Mouse (Mus musculus): ENCODE results near the gene Spock1. TPM values are rescaled to one million over a fixed set of nuclear protein-coding genes. Genes with fewer than 3 reads are reported as not detected.
A peak's percentile ranks its signal among the peaks of the same experiment; 100 is the strongest.
"Not testable (repeated sequence)": the region's sequence is repeated elsewhere in the genome, so short reads cannot be mapped to it uniquely, and the experiment has no call there.

Gene Spock1
- total RNA-seq, 2 experiments from 2014 or later, result 269 to 303 TPM

DNA sequence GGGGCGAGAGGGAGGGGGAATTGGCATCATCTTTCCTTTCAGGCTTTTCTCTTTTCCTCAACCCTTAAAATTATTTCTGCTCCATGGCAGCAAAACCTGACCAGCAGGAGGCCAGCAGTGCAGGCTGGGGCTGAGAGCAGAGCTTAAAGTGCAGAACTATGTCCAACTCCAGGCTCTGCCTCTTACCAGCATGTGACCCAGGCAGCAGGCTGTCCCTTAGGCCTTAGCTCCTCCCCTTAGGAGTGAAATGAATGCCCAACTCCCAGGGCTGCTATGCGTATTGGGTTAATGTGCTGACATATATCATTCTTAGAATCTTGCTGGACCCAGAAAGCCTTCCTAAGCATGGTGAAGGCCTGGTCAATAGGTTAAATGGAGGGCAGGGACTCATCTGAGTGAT is 434.1 kb downstream of the Spock1 start:
- intact Hi-C loops (cut with DNase I), result loop anchor here (10.0 kb wide), 2 partner anchors 189 to 431 kb away; partner anchors contain the start of gene Spock1
- no peak for DNase-seq (ENCODE audit: low spot score in 2 of 2)

DNA sequence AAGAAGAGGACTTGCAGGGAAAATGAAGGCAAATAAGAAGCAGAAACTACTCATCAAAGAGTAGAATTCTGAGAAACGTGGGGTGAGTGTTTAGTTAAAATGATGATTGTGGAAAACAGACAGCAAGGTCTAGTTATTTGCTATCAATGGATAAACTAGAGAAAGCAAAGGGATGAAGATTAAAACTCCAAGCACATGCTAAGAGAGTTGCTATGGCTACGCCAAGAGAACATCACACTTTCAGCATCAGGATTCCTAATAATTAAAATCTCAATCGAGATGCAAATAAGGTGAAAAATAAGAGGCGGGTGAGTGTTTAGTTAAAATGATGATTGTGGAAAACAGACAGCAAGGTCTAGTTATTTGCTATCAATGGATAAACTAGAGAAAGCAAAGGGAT is 437.2 kb downstream of the Spock1 start:
- intact Hi-C loops (cut with DNase I), result loop anchor here (10.0 kb wide), 2 partner anchors 186 to 434 kb away; partner anchors contain the start of gene Spock1
- not testable (repeated sequence) for DNase-seq (ENCODE audit: low spot score in 2 of 2)

DNA sequence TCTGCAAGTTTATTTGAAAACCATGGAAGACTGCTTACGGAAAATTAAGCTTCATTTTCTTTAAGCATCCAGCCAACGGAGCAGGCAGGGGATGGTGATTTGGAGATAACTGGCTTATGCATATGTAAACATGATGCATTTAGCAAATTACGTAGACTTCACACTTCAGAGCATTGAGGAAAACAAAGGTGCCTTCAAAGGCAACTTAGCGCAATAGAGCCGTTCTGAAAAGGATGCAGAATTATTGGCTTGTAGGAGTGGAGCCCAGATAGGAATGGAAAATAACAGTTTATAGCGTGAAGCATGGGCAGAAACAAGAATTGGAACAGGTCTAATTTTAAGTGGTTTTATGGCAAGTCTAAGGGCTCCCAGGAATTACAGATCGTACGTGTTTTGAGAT is 448.2 kb downstream of the Spock1 start:
- intact Hi-C loops (cut with DNase I), result no loop called here
- no peak for DNase-seq (ENCODE audit: low spot score in 2 of 2)

DNA sequence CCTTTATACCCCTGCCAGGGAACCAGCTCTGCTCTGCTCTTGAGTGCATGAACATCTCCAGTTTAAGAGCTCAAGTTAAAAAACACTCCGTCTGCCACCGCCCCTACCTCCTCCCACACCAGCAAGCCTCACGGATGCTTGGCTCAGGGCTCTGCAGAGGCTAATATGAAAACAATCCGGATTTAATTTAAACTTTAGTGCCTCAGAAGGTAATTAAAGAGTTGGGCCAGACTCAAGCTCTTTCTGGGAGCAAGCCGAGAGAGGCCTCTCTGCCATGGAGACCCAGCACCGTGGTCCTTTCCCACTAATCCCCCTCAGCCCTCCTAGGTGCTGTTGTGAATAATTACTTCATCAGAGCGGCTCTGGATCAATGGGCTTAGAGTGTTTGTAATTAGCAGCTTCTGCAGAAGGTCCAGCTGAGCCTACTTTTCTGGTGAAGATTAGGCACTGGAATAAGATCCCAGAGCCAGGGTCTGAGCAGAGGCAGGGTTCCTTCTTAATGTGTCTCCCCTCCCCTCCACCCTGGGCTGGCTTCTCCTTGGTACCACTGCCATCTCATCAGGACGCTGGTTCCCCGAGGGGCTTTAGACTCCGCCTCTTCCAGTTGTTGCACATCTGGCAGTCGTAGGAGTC is 457.8 kb downstream of the Spock1 start:
- peak; percentile 52 to 55 for DNase-seq (ENCODE audit: low spot score in 2 of 2)
- intact Hi-C loops (cut with DNase I), result no loop called here

DNA sequence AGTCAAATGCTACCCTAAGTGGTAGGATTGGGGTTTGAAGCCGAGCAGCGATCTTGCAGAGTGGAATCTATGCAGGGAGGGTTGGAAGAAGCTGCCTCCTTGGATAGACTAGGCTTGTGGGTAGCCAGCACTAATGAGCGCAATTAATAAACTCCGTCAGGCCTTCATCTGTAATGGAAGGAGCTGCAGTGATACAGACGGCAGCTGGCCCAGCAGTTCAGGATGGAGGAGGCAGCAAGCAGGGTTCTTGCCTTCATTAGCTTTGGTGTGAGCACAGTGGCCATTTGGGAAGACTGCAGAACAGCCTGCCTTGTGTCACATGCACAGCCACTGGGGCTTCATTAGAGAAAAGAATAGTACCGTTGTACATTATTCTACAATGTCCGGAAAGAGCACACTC is 459.2 kb downstream of the Spock1 start:
- no peak for DNase-seq (ENCODE audit: low spot score in 2 of 2)
- intact Hi-C loops (cut with DNase I), result no loop called here

DNA sequence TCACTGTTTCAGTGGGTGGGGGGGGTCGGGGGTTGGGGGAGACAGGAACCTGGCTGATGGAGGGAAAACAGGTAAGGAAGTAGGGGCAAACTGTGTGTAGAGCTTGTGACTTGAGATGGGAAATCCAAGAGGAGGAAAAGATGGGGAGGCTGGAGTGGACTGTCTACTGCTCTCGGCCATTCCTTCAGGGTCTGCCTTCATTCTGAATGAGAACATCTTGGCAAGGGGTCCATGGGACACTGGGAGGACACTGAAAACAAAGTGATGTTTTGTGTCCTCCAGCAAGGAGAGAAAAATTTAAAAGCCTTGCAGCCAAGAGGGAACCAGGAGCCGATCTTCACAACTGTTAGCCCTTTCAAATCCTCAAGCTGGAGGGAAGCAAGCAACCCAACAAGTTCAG is 463.2 kb downstream of the Spock1 start:
- intact Hi-C loops (cut with DNase I), result no loop called here
- no peak for DNase-seq (ENCODE audit: low spot score in 2 of 2)

DNA sequence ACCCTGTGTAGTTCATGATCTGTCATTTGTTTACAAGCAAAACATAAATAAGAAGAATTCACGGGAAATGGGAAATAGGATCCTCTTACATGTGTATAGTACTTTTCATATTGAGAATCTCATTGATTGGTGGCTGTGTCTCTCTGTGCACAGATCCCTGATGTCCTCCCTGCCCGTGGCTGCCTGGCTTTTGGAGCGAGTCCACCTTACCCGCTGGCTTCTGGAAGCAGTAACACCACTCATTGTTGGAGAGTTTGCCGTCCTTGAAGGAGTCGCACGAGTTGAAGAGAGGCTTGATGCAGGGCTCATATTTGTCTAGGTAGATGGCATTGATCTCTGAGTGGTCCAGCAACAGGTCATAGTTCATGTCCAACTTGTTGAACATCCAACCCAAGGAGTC is 468.0 kb downstream of the Spock1 start:
- intact Hi-C loops (cut with DNase I), result no loop called here

DNA sequence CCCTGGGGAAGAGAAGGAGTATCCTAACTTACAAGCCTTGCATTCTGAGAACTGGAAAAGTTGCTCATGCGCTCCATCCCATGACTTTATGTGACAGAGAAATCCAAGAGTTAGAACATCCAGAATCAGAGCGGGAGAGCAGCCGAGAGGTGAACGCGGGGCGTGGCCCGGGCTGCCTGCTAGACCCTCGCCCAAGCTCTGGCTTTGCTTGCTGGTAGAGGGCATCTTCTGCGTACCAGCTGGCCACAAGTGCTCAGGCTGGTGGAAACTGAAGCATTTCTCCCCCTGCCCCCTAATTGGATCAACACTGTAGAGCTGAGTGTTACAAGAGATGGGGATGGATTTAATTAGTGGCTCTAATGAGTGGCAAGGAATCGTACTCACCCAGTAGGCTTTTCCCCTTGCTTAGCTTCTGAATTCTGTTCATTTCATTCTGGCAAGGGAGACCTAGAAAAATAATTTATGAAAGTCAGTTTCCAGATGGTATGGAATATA is 472.4 kb downstream of the Spock1 start:
- no peak for DNase-seq (ENCODE audit: low spot score in 2 of 2)
- intact Hi-C loops (cut with DNase I), result no loop called here

More for the DNA sequence above, 468.0 kb downstream of the Spock1 start:
- no peak for DNase-seq (ENCODE audit: low spot score in 2 of 2)

DNA sequence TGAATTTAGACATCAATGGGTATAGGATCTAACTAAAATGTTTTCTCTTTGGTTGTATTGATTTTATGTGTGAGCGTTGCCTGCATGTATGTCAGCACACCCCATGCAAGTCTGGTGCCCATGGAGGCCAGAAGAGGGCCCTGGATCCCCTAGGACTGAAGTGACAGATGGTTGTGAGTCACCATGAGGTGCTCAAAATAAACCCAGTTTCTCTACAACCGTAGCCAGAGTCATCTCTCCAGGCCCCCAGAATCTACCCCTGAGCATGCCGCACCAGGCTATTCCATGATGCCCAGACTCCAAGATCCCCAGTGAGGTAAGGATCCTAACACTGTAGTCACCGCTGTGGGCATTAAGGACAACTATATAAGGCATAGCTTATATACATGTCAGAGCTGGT is 474.3 kb downstream of the Spock1 start:
- intact Hi-C loops (cut with DNase I), result no loop called here
- DNase-seq (ENCODE audit: low spot score in 2 of 2), result no peak

DNA sequence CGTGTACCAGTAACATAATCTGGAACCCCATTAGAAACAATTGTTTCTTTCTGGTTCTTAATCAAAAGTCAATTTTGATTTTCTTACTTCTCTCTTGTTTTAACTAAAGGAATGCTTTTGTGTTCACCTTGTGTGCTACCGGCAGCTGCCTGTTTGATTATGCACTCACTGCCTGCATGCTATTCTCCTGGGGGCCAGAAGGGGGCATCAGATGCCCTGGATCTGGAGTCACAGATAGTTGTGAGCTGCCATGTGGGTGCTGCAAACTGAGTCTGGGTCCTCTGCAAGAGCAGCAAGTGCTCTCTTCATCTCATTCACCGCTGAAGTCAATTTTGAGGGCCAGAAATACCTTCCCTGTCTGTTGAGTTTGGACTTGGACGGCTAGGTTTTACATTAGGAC is 476.3 kb downstream of the Spock1 start:
- intact Hi-C loops (cut with DNase I), result no loop called here
- no peak for DNase-seq (ENCODE audit: low spot score in 2 of 2)

DNA sequence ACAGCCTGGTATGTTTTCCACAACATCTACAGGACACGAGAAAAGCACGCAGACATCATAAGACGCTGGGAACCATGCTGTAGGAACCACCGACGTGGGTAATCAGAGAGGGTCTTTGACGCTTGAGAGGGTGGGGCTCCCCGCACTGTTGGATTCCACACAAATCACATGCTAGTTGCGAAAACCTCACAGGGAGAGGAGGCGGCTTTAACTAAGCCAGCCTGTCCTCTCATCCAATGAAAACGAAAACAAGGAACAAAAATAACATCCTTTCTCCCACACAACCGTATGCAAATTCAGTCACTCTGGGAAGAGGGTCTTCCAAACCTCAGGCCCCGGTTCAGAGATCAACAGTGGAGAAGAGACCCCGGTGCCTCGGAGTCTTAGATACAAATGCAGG is 479.3 kb downstream of the Spock1 start:
- DNase-seq (ENCODE audit: low spot score in 2 of 2), result peak in 1 of 2 experiments; percentile 34
- intact Hi-C loops (cut with DNase I), result no loop called here

DNA sequence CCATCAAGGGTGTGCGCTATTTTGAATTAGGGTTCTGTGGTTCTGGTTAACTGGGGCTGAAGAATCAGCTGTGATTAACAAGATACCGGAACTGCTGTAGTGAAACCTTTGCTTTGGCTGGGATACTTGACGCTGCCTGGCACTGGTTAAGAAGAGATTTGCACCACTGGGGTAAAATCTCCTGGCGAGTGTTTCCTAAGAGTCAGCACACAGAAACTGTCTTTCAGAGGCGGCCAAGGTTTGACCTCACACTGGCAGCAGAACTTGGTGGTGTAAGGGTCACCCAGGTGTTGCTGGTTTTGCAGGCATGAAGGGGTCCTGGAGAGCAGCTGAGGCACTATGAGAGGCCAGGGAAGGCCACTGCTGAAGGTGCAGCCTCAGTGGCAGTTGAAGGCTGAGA is 489.4 kb downstream of the Spock1 start:
- intact Hi-C loops (cut with DNase I), result no loop called here
- DNase-seq (ENCODE audit: low spot score in 2 of 2), result no peak

DNA sequence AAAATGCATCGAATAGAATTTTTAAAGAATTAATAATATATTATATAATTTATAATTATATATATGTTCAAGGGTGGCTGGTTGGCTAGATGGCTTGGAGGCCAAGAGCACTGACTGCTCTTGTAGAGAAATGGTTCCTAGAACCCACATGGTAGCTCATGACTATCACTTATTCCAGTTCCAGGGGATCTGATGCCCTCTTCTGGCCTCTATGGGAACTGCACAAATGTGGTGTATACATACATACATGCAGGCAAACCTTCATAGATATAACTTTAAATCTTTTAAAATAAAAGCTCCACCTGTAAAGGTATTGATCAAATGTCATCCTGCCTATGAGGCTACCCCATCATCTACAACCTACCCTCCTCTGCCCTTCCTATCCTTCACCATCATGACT is 493.4 kb downstream of the Spock1 start:
- DNase-seq (ENCODE audit: low spot score in 2 of 2), result no peak
- intact Hi-C loops (cut with DNase I), result no loop called here

DNA sequence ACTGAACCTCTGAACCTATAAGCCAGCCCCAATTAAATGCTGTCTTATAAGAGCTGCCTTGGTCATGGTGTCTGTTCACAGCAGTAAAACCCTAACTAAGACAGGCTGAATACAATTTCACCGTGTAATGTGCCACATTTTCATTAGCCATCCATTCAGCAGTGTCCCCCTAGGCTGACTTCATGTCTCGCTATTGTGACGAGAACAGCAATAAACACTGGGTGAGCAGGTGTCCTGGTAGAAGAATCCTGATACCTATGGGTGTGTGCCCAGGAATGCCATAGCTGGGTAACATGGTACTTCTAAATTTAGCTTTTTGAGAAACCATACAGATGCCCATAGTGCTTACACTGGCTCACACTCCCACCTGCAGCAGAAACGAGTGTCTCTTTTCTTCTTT is 500.5 kb downstream of the Spock1 start:
- intact Hi-C loops (cut with DNase I), result no loop called here
- DNase-seq (ENCODE audit: low spot score in 2 of 2), result no peak

DNA sequence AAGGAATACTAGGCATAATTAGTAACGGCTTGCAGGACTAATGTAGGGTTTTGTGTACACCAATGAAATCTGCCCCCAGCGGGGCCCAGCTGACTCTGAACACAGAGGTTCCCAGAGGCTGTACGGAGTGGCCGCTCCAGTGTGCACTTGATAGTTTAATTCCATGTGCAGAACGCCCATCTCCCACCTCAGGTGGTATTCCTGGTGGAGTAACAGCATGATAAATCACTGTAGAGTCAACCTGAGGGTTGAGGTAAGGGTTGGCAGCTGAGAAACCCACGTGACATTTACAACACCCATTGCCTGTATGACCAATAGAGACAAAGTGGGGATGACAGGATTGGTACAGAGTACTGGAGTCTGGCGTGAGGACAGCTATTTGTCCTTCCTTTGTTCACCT is 505.7 kb downstream of the Spock1 start:
- no peak for DNase-seq (ENCODE audit: low spot score in 2 of 2)
- intact Hi-C loops (cut with DNase I), result no loop called here

DNA sequence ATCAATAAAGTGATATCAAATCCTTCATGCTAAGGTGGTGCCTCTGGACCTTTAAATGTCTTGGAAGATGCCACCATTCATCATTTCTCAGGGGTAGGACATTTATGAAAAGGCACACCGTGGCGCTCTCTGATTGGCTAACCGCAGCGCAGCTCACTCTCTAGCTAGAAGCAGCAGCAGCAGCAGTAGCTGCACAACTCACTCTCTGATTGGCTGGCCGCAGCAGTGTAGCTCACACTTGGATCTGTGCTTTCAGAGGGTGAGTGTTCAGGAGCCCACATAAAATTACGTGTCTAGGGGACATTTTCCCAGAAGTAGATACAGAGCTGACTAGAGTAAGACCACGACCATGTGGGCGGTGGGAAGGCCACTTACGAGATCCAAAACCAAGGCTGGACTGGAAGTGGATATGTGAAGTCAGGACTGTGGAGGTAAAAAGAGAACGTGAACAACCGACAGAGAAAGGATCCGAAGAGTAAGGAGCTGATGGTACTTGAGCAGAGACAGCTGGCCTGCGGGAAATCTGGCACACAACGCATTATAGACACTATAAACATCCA is 535.9 kb downstream of the Spock1 start:
- DNase-seq (ENCODE audit: low spot score in 2 of 2), result peak; percentile 7 to 10
- intact Hi-C loops (cut with DNase I), result no loop called here

Other genes with a start within 250 kb of the Spock1 start
- 10 to 100 TPM; 27.8 to 38.4 TPM for gene Klhl3, start 205.3 kb upstream of the Spock1 start, total RNA-seq (2021)
- 100 to 1,000 TPM; 118 to 134 TPM for gene Hnrnpa0, start 220.2 kb upstream of the Spock1 start, total RNA-seq (2021)
- gene Idnk, start 249.3 kb upstream of the Spock1 start, total RNA-seq (2021), result 10 to 100 TPM; 27.0 to 27.1 TPM